Mouse (Mus musculus) midbrain, embryonic 11.5 days (tissue): ENCODE data around the gene Mgat4e. TPM values are rescaled to one million over a fixed set of nuclear protein-coding genes. Genes with fewer than 3 reads are reported as not detected.
"Not testable (repeated sequence)": the region's sequence is repeated elsewhere in the genome, so short reads cannot be mapped to it uniquely, and the experiment has no call there.

Experiments used
- ATAC-seq: fragments of 200-750 bp; cut with Nextera tagmentation; 2 replicates; pipeline ENCODE4 v1.8.0; 2017; ENCODE audit warnings: moderate TSS enrichment, moderate library complexity; ENCODE audit not compliant: low FRiP score
- DNase-seq: peaks from one replicate; pipeline ENCODE4 v3.0.0; 2015; ENCODE audit warnings: low spot score; ENCODE audit errors: missing footprints
- H3K27ac ChIP-seq: fragments of 300-500 bp; sonication (generic); 2 replicates; pipeline ENCODE4 v1.5.1; 2014; ENCODE audit warnings: low read depth, low read length
- H3K27me3 ChIP-seq: fragments of 300-500 bp; sonication (generic); 2 replicates; pipeline ENCODE4 v1.6.1; 2014; ENCODE audit warnings: mild to moderate bottlenecking, low read length, moderate library complexity, mixed read lengths; ENCODE audit not compliant: control insufficient read depth, insufficient read depth
- H3K36me3 ChIP-seq: fragments of 300-500 bp; sonication (generic); 2 replicates; pipeline ENCODE4 v1.6.1; 2014; ENCODE audit warnings: mild to moderate bottlenecking, low read length, moderate library complexity, mixed read lengths; ENCODE audit not compliant: control insufficient read depth, insufficient read depth
- H3K4me1 ChIP-seq: fragments of 300-500 bp; sonication (generic); 2 replicates; pipeline ENCODE4 v1.6.1; 2014; ENCODE audit warnings: low read length; ENCODE audit not compliant: control insufficient read depth, insufficient read depth
- H3K4me2 ChIP-seq: fragments of 300-500 bp; sonication (generic); 2 replicates; pipeline ENCODE4 v1.6.1; 2014; ENCODE audit warnings: mild to moderate bottlenecking, moderate library complexity
- H3K4me3 ChIP-seq: fragments of 300-500 bp; sonication (generic); 2 replicates; pipeline ENCODE4 v1.5.1; 2014; ENCODE audit warnings: low read depth, low read length
- H3K9ac ChIP-seq: fragments of 300-500 bp; sonication (generic); 2 replicates; pipeline ENCODE4 v1.6.1; 2014; ENCODE audit warnings: low read length
- H3K9me3 ChIP-seq: fragments of 300-500 bp; sonication (generic); 2 replicates; pipeline ENCODE4 v1.6.1; 2016; ENCODE audit warnings: low read length; ENCODE audit not compliant: control insufficient read depth
- WGBS: fragments of 180-500 bp; shearing (Covaris S2); extraction: QIAGEN DNeasy Blood & Tissue Kit; methylation state at CpG from one replicate; pipeline ENCODE4 v1.1.7; 2014; 5-methylcytosine and 5-hydroxymethylcytosine counted together
- polyA plus RNA-seq: library from polyadenylated mRNA; unstranded; fragments of >200 nt; fragmentation: Nextera tagmentation; extraction: Ambion mirVana; gene quantifications from 2 replicates; pipeline ENCODE4 v1.2.1, GENCODE M21; 2014

Mgat4e gene
- polyA plus RNA-seq, 1 experiment from 2014 or later = not detected

DNA sequence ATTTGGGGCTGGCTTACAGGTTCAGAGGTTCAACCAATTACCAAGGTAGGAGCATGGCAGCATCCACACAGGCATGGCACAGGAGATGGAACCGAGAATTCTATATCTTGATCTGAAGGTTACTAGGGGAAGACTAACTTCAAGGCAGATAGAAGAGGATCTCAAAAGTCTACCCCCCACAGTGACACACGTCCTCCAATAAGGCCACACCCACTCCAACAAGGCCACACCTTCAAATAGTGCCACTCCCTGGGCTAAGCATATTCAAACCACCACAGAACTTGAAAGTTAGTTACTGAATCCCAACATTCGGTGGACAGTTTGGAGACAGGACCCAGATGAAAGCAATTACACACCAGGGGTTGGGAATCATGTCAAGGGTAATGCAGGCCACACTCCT lies 14.0 kb downstream of the Mgat4e start:
- Histone ChIP-seq H3K9me3 (no peaks in the 10 kb centered on the region), H3K4me3 (no peak overlapping the region), H3K36me3 (no peaks in the 10 kb centered on the region), H3K9ac (no peak overlapping the region), H3K27me3 (no peaks in the 10 kb centered on the region), H3K4me1 (no peaks in the 10 kb centered on the region), H3K27ac (no peak overlapping the region), H3K4me2 (no peak overlapping the region)
- DNase-seq = no peak
- no peak for ATAC-seq
- 74% methylated on average over 3 of the region's 3 CpGs for WGBS

- WGBS = 97% methylated on average over 1 of the region's 1 CpGs
- Histone ChIP-seq H3K36me3 (no peaks in the 10 kb centered on the region), H3K4me3 (no peak overlapping the region), H3K4me1 (no peaks in the 10 kb centered on the region), H3K9me3 (no peaks in the 10 kb centered on the region), H3K27me3 (no peaks in the 10 kb centered on the region), H3K9ac (no peak overlapping the region), H3K4me2 (no peak overlapping the region), H3K27ac (no peak overlapping the region)
- no peak for ATAC-seq
- DNase-seq = no peak
Measured at GRCm38 (mm10) chr1:134535054-134535453, 14.4 kb downstream of the Mgat4e start.

GRCm38 (mm10) chr1:134533710-134534109 lies 15.8 kb downstream of the Mgat4e start:
- H3K9me3 ChIP-seq, DNase-seq, H3K4me1 ChIP-seq, H3K4me3 ChIP-seq, ATAC-seq, H3K36me3 ChIP-seq, H3K9ac ChIP-seq, H3K4me2 ChIP-seq, H3K27ac ChIP-seq, H3K27me3 ChIP-seq: not testable (repeated sequence)
- WGBS = 90% methylated on average over 10 of the region's 10 CpGs

GRCm38 (mm10) chr1:134530618-134531017 lies 18.9 kb downstream of the Mgat4e start:
- H3K4me2 ChIP-seq = no peak overlapping the region
- H3K4me1 ChIP-seq = no peaks in the 10 kb centered on the region
- ATAC-seq = no peak
- no peak overlapping the region for H3K27ac ChIP-seq
- H3K9me3 ChIP-seq = no peaks in the 10 kb centered on the region
- H3K36me3 ChIP-seq = no peaks in the 10 kb centered on the region
- WGBS = 88% methylated on average over 6 of the region's 6 CpGs
- no peaks in the 10 kb centered on the region for H3K27me3 ChIP-seq
- H3K9ac ChIP-seq = no peak overlapping the region
- no peak overlapping the region for H3K4me3 ChIP-seq
- no peak for DNase-seq

DNA sequence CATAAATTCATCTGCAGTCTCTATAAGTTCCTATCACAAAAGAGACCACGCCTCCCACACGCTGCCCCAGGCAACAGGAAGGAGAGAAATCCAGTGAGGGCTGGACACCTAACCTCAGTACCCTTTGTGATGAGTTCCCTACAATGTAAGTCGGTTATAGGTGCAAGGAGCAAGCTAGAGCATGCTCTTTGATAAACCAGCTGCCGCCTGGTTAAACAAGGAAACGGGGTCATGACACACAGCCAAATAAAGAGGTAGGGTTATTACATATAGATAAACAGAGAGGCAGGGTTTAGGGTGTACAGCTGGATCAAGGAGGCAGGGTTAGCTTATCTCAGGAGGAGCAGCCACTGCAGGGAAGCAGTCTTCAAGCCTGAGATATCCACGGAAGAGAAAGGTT lies 22.7 kb downstream of the Mgat4e start:
- no peaks in the 10 kb centered on the region for H3K27me3 ChIP-seq
- 79% methylated on average over 6 of the region's 6 CpGs for WGBS

DNA sequence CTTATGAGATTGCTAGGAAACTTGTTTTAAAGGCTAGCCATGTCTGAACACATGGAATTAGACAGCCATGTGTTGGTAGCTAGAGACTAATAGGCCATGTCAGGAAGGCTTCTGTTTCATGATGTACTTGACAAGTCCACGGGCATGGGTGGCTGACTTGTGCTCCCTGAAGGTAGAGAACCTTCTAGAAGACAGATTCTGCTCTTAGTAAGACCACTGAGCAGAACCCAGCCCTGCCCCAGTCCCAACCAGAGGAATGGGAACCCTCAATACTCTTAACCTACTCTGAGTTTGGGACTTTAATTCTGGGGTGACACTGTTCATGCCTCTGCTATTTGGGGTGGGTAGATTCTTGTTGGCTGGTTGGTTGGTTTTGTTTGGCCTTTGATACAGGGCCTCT lies 24.5 kb downstream of the Mgat4e start:
- WGBS = 92% methylated on average over 1 of the region's 1 CpGs
- no peaks in the 10 kb centered on the region for H3K36me3 ChIP-seq
- no peak overlapping the region for H3K4me3 ChIP-seq
- no peaks in the 10 kb centered on the region for H3K4me1 ChIP-seq
- no peaks in the 10 kb centered on the region for H3K27me3 ChIP-seq
- no peak overlapping the region for H3K4me2 ChIP-seq
- H3K9me3 ChIP-seq = no peaks in the 10 kb centered on the region
- no peak for ATAC-seq
- DNase-seq = no peak
- H3K27ac ChIP-seq = no peak overlapping the region
- no peak overlapping the region for H3K9ac ChIP-seq

More for the DNA sequence above, 22.7 kb downstream of the Mgat4e start:
- no peak overlapping the region for H3K9ac ChIP-seq
- ATAC-seq (no peak), DNase-seq (no peak)
- no peak overlapping the region for H3K4me2 ChIP-seq
- H3K36me3 ChIP-seq = no peaks in the 10 kb centered on the region
- no peaks in the 10 kb centered on the region for H3K4me1 ChIP-seq
- no peaks in the 10 kb centered on the region for H3K9me3 ChIP-seq
- H3K27ac ChIP-seq = no peak overlapping the region
- no peak overlapping the region for H3K4me3 ChIP-seq

- Histone ChIP-seq H3K4me2 (no peak overlapping the region), H3K36me3 (no peaks in the 10 kb centered on the region), H3K4me1 (no peaks in the 10 kb centered on the region), H3K4me3 (no peak overlapping the region), H3K27me3 (no peaks in the 10 kb centered on the region), H3K9me3 (no peaks in the 10 kb centered on the region), H3K9ac (no peak overlapping the region), H3K27ac (no peak overlapping the region)
- DNase-seq = no peak
- no peak for ATAC-seq
- WGBS = 71% methylated on average over 5 of the region's 5 CpGs
Measured at GRCm38 (mm10) chr1:134524424-134524823, 25.1 kb downstream of the Mgat4e start.

DNA sequence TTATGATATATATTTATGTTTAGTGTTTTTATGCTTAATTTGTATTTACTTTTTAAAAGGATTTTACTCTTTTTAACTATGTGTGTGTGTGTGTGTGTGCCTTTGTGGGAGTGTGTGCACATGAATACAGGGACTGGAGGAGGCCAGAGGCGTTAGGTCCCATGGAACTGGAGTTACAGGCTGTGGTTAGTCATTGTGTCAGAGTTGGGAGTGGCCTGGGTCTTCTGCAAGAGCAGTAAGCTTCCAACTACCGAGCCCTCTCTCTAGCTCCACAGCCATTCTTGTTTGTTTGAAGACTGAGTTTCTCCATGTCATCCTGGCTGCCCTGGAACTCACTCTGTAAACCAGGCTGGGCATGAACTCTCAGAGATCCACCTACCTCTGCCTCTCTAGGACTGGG lies 27.2 kb downstream of the Mgat4e start:
- H3K4me2 ChIP-seq = no peak overlapping the region

GRCm38 (mm10) chr1:134521163-134521562 lies 28.3 kb downstream of the Mgat4e start:
- ATAC-seq (no peak), DNase-seq (no peak)
- WGBS = 85% methylated on average over 7 of the region's 7 CpGs
- Histone ChIP-seq H3K36me3 (no peaks in the 10 kb centered on the region), H3K9me3 (no peaks in the 10 kb centered on the region), H3K27ac (no peak overlapping the region), H3K4me2 (no peak overlapping the region), H3K9ac (no peak overlapping the region), H3K4me1 (peaks cover 6% of the 10 kb centered on the region), H3K4me3 (no peak overlapping the region), H3K27me3 (no peaks in the 10 kb centered on the region)

More for the DNA sequence above, 27.2 kb downstream of the Mgat4e start:
- Histone ChIP-seq H3K36me3 (no peaks in the 10 kb centered on the region), H3K4me3 (no peak overlapping the region), H3K4me1 (no peaks in the 10 kb centered on the region), H3K9ac (no peak overlapping the region), H3K27me3 (no peaks in the 10 kb centered on the region), H3K27ac (no peak overlapping the region), H3K9me3 (no peaks in the 10 kb centered on the region)
- 67% methylated on average over 2 of the region's 2 CpGs for WGBS
- DNase-seq (no peak), ATAC-seq (no peak)
